Mouse (Mus musculus) heart, embryonic 16.5 days (tissue): ENCODE results near the gene Apba3. TPM values are rescaled to one million over a fixed set of nuclear protein-coding genes. Genes with fewer than 3 reads are reported as not detected.

Source experiments
- ATAC-seq: fragments of 200-750 bp; cut with Nextera tagmentation; replicated peaks from 2 replicates; pipeline ENCODE4 v1.8.0; 2017; ENCODE audit warnings: moderate number of reproducible peaks; ENCODE audit not compliant: insufficient read depth, low FRiP score; ENCODE audit errors: extremely low read depth
- H3K27ac ChIP-seq: fragments of 300-500 bp; sonication (generic); 2 replicates; pipeline ENCODE4 v1.5.1; 2014; ENCODE audit warnings: mild to moderate bottlenecking, low read length, control low read depth, moderate library complexity
- H3K27me3 ChIP-seq: fragments of 300-500 bp; sonication (generic); 2 replicates; pipeline ENCODE4 v1.6.1; 2014; ENCODE audit warnings: low read length, mixed read lengths; ENCODE audit not compliant: control insufficient read depth, insufficient read depth
- H3K36me3 ChIP-seq: fragments of 300-500 bp; sonication (generic); 2 replicates; pipeline ENCODE4 v1.6.1; 2014; ENCODE audit not compliant: control insufficient read depth, insufficient read depth
- H3K4me1 ChIP-seq: fragments of 300-500 bp; sonication (generic); 2 replicates; pipeline ENCODE4 v1.6.1; 2014; ENCODE audit warnings: low read length, mixed read lengths; ENCODE audit not compliant: control insufficient read depth, insufficient read depth
- H3K4me2 ChIP-seq: fragments of 300-500 bp; sonication (generic); 2 replicates; pipeline ENCODE4 v1.6.1; 2014; ENCODE audit warnings: low read depth, mild to moderate bottlenecking, control low read depth, low read length
- H3K4me3 ChIP-seq: fragments of 300-500 bp; sonication (generic); 2 replicates; pipeline ENCODE4 v1.5.1; 2014; ENCODE audit warnings: mild to moderate bottlenecking, control low read depth, low read length
- H3K9ac ChIP-seq: fragments of 300-500 bp; sonication (generic); 2 replicates; pipeline ENCODE4 v1.6.1; 2014; ENCODE audit warnings: low read length, control low read depth
- H3K9me3 ChIP-seq: fragments of 300-500 bp; sonication (generic); replicated peaks from 2 replicates; pipeline ENCODE4 v1.6.1; 2016; ENCODE audit warnings: low read length; ENCODE audit not compliant: control insufficient read depth
- WGBS: fragments of 180-500 bp; shearing (Covaris S2); extraction: QIAGEN DNeasy Blood & Tissue Kit; methylation state at CpG from one replicate; pipeline ENCODE4 v1.1.7; 2014; 5-methylcytosine and 5-hydroxymethylcytosine counted together
- polyA plus RNA-seq: library from polyadenylated mRNA; unstranded; fragments of >200 nt; fragmentation: Nextera tagmentation; extraction: Ambion mirVana; gene quantifications from 2 replicates; pipeline ENCODE4 v1.2.1, GENCODE M21; 2015

Gene Apba3
- polyA plus RNA-seq, 1 experiment from 2014 or later = 62.7 TPM

GRCm38 (mm10) chr10:81265540-81265939 is 1.2 kb upstream of the Apba3 start:
- 92% methylated on average over 8 of the region's 8 CpGs for WGBS
- Histone ChIP-seq H3K36me3 (peaks cover 16% of the 10 kb centered on the region), H3K4me3 (no peak overlapping the region; the same call in 1 of the 2 replicates), H3K27me3 (no peaks in the 10 kb centered on the region), H3K9me3 (peaks cover 2% of the 10 kb centered on the region), H3K9ac (peak overlapping the region; percentile 89; the same call in 1 of the 2 replicates), H3K4me1 (peaks cover 10% of the 10 kb centered on the region), H3K4me2 (peak overlapping the region; percentile 84), H3K27ac (no peak overlapping the region)
- ATAC-seq = no peak

- H3K9me3 ChIP-seq = no peaks in the 10 kb centered on the region
- H3K9ac ChIP-seq = peak overlapping the region; percentile 83
- H3K27me3 ChIP-seq = no peaks in the 10 kb centered on the region
- H3K4me2 ChIP-seq = peak overlapping the region; percentile 74
- H3K4me1 ChIP-seq = peaks cover 10% of the 10 kb centered on the region
- peak overlapping the region; percentile 52 for H3K27ac ChIP-seq
- ATAC-seq = peak; percentile 67
- H3K36me3 ChIP-seq = peaks cover 27% of the 10 kb centered on the region
- 1% methylated on average over 23 of the region's 23 CpGs for WGBS
- H3K4me3 ChIP-seq = peak overlapping the region; percentile 66
Measured at GRCm38 (mm10) chr10:81268056-81268455, 1.3 kb downstream of the Apba3 start.

DNA sequence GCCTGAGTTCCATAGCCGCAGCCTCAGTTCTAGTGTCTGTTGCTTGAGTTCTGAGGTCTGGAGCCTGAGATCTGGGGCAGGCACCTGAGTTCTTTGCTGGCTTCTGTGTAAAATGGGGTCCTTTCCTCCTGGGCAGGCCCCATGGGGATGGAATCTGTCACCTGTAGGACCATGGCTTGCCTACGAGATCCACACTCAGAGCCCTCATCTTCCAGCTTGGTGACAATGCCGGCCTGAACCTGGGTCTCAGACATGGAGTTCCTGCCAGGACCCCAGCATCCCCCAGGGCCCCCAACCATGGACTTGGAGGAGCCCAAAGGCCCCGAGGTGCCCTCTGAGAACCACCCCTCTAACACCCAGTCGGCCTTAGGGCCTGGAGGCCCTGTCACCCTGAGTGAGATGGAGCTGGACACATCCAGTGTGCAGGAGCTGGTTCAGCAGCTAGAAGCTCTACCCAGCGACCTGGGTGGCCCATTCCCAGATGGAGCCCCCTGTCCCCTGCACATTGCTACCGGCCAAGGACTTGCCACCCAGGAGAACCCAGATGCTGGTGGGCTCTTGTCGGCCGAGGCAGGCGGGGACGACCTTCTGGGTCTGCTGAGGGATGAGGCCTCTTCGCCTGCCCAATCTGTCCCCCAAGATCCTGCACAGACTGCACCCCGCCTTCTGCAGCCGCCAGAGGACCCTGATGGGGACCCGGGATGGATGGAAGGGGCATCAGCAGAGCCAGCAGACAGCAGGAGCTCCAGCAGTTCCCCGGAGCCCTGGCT is 2.1 kb downstream of the Apba3 start:
- peaks cover 29% of the 10 kb centered on the region for H3K36me3 ChIP-seq

GRCm38 (mm10) chr10:81272356-81272755 is 5.6 kb downstream of the Apba3 start:
- Histone ChIP-seq H3K4me3 (no peak overlapping the region), H3K4me2 (no peak overlapping the region), H3K27ac (no peak overlapping the region), H3K9ac (no peak overlapping the region), H3K36me3 (peaks cover 23% of the 10 kb centered on the region), H3K4me1 (peaks cover 6% of the 10 kb centered on the region), H3K9me3 (no peaks in the 10 kb centered on the region), H3K27me3 (no peaks in the 10 kb centered on the region)
- ATAC-seq = no peak
- 94% methylated on average over 21 of the region's 21 CpGs for WGBS

More for the DNA sequence above, 2.1 kb downstream of the Apba3 start:
- peaks cover 10% of the 10 kb centered on the region for H3K4me1 ChIP-seq
- no peaks in the 10 kb centered on the region for H3K27me3 ChIP-seq
- ATAC-seq = no peak
- H3K27ac ChIP-seq = peak overlapping the region; percentile 52
- peak overlapping the region; percentile 74 for H3K4me2 ChIP-seq
- peak overlapping the region; percentile 66 for H3K4me3 ChIP-seq
- H3K9ac ChIP-seq = peak overlapping the region; percentile 83
- 79% methylated on average over 16 of the region's 16 CpGs for WGBS
- H3K9me3 ChIP-seq = no peaks in the 10 kb centered on the region

DNA sequence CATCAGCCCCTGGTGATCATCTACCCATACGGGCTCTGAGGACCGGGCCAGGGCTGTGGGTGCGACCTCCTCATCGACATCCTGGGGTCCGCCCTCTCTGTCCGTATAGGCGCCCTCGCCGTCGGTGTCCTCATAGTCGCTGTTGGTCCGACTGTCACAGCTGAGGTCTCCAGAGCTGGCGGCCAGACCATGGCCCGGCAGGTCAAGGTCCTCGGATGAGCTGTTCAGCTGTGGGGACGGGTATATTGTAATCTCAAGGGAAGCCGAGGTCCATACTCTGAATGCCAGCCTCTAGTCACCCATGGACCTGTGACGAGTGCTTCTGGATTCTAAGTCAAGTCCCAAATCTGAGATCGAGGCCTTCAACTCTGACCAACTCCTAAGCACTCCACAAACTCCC is 7.1 kb downstream of the Apba3 start:
- no peak overlapping the region for H3K27ac ChIP-seq
- H3K4me3 ChIP-seq = no peak overlapping the region
- no peak overlapping the region for H3K9ac ChIP-seq
- no peaks in the 10 kb centered on the region for H3K9me3 ChIP-seq
- ATAC-seq = no peak
- H3K27me3 ChIP-seq = no peaks in the 10 kb centered on the region
- peaks cover 3% of the 10 kb centered on the region for H3K4me1 ChIP-seq
- WGBS = 94% methylated on average over 19 of the region's 19 CpGs
- peaks cover 23% of the 10 kb centered on the region for H3K36me3 ChIP-seq
- H3K4me2 ChIP-seq = no peak overlapping the region

DNA sequence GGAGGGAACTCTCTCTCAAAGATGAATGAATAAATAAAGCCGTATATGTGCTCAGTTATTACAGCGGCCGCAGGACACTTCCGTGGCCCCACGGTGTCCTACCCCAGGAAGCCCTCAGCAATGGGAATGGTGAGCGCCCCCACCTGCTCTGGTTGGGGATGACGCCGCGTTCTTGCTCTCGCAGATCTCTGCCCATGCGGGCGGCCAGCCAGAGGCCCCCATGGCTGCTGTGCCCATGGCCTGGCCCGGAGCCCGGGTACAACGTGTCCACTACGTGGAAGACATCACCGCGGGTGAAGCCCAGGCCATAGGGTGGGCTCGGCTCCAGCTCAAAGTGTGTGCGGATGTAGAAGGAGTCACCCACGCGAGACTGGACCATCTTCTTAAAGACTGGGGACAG is 10.9 kb downstream of the Apba3 start:
- Histone ChIP-seq H3K27me3 (peaks cover 7% of the 10 kb centered on the region; the same call in 1 of the 2 replicates), H3K9me3 (no peaks in the 10 kb centered on the region), H3K4me3 (no peak overlapping the region), H3K27ac (no peak overlapping the region), H3K36me3 (peaks cover 10% of the 10 kb centered on the region), H3K9ac (no peak overlapping the region), H3K4me2 (no peak overlapping the region), H3K4me1 (0 out of 2 replicates have a peak, but pooled peaks cover 2% of the 10 kb centered on the region)
- ATAC-seq = no peak
- 69% methylated on average over 22 of the region's 22 CpGs for WGBS

GRCm38 (mm10) chr10:81279496-81279895 is 12.7 kb downstream of the Apba3 start:
- Histone ChIP-seq H3K4me2 (peak overlapping the region; percentile 19; the same call in 1 of the 2 replicates), H3K27me3 (peaks cover 20% of the 10 kb centered on the region)
- WGBS = 26% methylated on average over 10 of the region's 10 CpGs

GRCm38 (mm10) chr10:81284189-81284588 is 17.4 kb downstream of the Apba3 start:
- peaks cover 11% of the 10 kb centered on the region for H3K4me1 ChIP-seq
- H3K4me2 ChIP-seq = no peak overlapping the region
- 55% methylated on average over 6 of the region's 6 CpGs for WGBS
- no peaks in the 10 kb centered on the region for H3K9me3 ChIP-seq
- no peak overlapping the region for H3K4me3 ChIP-seq
- H3K27ac ChIP-seq = no peak overlapping the region
- H3K27me3 ChIP-seq = peaks cover 34% of the 10 kb centered on the region
- no peak overlapping the region for H3K9ac ChIP-seq
- no peaks in the 10 kb centered on the region for H3K36me3 ChIP-seq
- ATAC-seq = no peak

More at GRCm38 (mm10) chr10:81279496-81279895, 12.7 kb downstream of the Apba3 start:
- 0 out of 2 replicates have a peak, but pooled peaks cover 2% of the 10 kb centered on the region for H3K4me1 ChIP-seq
- ATAC-seq = no peak
- H3K27ac ChIP-seq = no peak overlapping the region
- no peaks in the 10 kb centered on the region for H3K9me3 ChIP-seq
- H3K9ac ChIP-seq = no peak overlapping the region
- no peaks in the 10 kb centered on the region for H3K36me3 ChIP-seq
- no peak overlapping the region for H3K4me3 ChIP-seq

GRCm38 (mm10) chr10:81284719-81285118 is 18.0 kb downstream of the Apba3 start:
- peak overlapping the region; percentile 62 for H3K4me3 ChIP-seq
- no peak for ATAC-seq
- H3K36me3 ChIP-seq = no peaks in the 10 kb centered on the region
- H3K27ac ChIP-seq = no peak overlapping the region
- H3K9me3 ChIP-seq = no peaks in the 10 kb centered on the region
- no peak overlapping the region for H3K9ac ChIP-seq
- H3K4me2 ChIP-seq = peak overlapping the region; percentile 92
- H3K27me3 ChIP-seq = peaks cover 38% of the 10 kb centered on the region
- peaks cover 11% of the 10 kb centered on the region for H3K4me1 ChIP-seq
- WGBS = 10% methylated on average over 17 of the region's 17 CpGs
